Mouse (Mus musculus): ENCODE measurements around the gene Med13l. TPM values are rescaled to one million over a fixed set of nuclear protein-coding genes. Genes with fewer than 3 reads are reported as not detected.

Med13l gene
- polyA plus RNA-seq, 1 experiment: 10.7 TPM

- 45% methylated on average over 11 of the region's 11 CpGs for WGBS
- no peak for DNase-seq
- Histone ChIP-seq H3K27me3 (replicated peaks; ENCODE audit: control insufficient read depth, insufficient read depth, low read length) (no peaks in the 10 kb centered on the region), H3K27ac (ENCODE audit: insufficient read depth, low read depth, low read length) (0 out of 2 replicates have a peak overlapping the region, but pooled peaks have one; percentile 24), H3K36me3 (ENCODE audit: control insufficient read depth, insufficient read depth, low read length) (no peaks in the 10 kb centered on the region), H3K4me3 (ENCODE audit: insufficient read depth, low read depth, low read length) (no peak overlapping the region), H3K4me1 (ENCODE audit: control insufficient read depth, insufficient read depth, low read length) (peaks cover 35% of the 10 kb centered on the region)
- no peak for TF ChIP-seq CTCF (conservative IDR thresholded peaks at IDR 0.05; ENCODE audit: insufficient read depth, insufficient read length, low read depth, low read length)
Observed at GRCm38 (mm10) chr5:118591826-118592499, 31.5 kb downstream of the Med13l start.

- peak overlapping the region; percentile 21; the same call in 1 of the 2 replicates for H3K27ac ChIP-seq (ENCODE audit: insufficient read depth, low read depth, low read length)
- no peak overlapping the region for H3K4me3 ChIP-seq (ENCODE audit: insufficient read depth, low read depth, low read length)
- peaks cover 22% of the 10 kb centered on the region; the same call in 1 of the 2 replicates for H3K4me1 ChIP-seq (ENCODE audit: control insufficient read depth, insufficient read depth, low read length)
- DNase-seq: peak; percentile 82
- no peaks in the 10 kb centered on the region for H3K27me3 ChIP-seq (replicated peaks; ENCODE audit: control insufficient read depth, insufficient read depth, low read length)
- no peaks in the 10 kb centered on the region for H3K36me3 ChIP-seq (ENCODE audit: control insufficient read depth, insufficient read depth, low read length)
- 49% methylated on average over 14 of the region's 14 CpGs for WGBS
- peak; percentile 81 for TF ChIP-seq CTCF (conservative IDR thresholded peaks at IDR 0.05; ENCODE audit: insufficient read depth, insufficient read length, low read depth, low read length)
- TF ChIP-seq POLR2A (IDR thresholded peaks at IDR 0.05; ENCODE audit: low read depth, low read length): no peak
Observed at GRCm38 (mm10) chr5:118594470-118595236, 34.2 kb downstream of the Med13l start.

GRCm38 (mm10) chr5:118595901-118596300 lies 35.4 kb downstream of the Med13l start:
- WGBS: 56% methylated on average over 5 of the region's 5 CpGs
- Histone ChIP-seq H3K4me1 (ENCODE audit: control insufficient read depth, insufficient read depth, low read length) (peaks cover 22% of the 10 kb centered on the region; the same call in 1 of the 2 replicates), H3K4me3 (ENCODE audit: insufficient read depth, low read depth, low read length) (no peak overlapping the region), H3K36me3 (ENCODE audit: control insufficient read depth, insufficient read depth, low read length) (no peaks in the 10 kb centered on the region), H3K27me3 (replicated peaks; ENCODE audit: control insufficient read depth, insufficient read depth, low read length) (no peaks in the 10 kb centered on the region), H3K27ac (ENCODE audit: insufficient read depth, low read depth, low read length) (no peak overlapping the region)
- no peak for TF ChIP-seq CTCF (conservative IDR thresholded peaks at IDR 0.05; ENCODE audit: insufficient read depth, insufficient read length, low read depth, low read length)
- DNase-seq: peak; percentile 59

GRCm38 (mm10) chr5:118596452-118597092 lies 36.1 kb downstream of the Med13l start:
- H3K4me3 ChIP-seq (ENCODE audit: insufficient read depth, low read depth, low read length): no peak overlapping the region
- no peak overlapping the region for H3K27ac ChIP-seq (ENCODE audit: insufficient read depth, low read depth, low read length)
- no peaks in the 10 kb centered on the region for H3K36me3 ChIP-seq (ENCODE audit: control insufficient read depth, insufficient read depth, low read length)
- H3K27me3 ChIP-seq (replicated peaks; ENCODE audit: control insufficient read depth, insufficient read depth, low read length): no peaks in the 10 kb centered on the region
- DNase-seq: peak; percentile 88
- 64% methylated on average over 15 of the region's 15 CpGs for WGBS
- peaks cover 20% of the 10 kb centered on the region; the same call in 1 of the 2 replicates for H3K4me1 ChIP-seq (ENCODE audit: control insufficient read depth, insufficient read depth, low read length)
- TF ChIP-seq CTCF (conservative IDR thresholded peaks at IDR 0.05; ENCODE audit: insufficient read depth, insufficient read length, low read depth, low read length) (no peak), POLR2A (IDR thresholded peaks at IDR 0.05; ENCODE audit: low read depth, low read length) (no peak)

GRCm38 (mm10) chr5:118598601-118599000 lies 38.1 kb downstream of the Med13l start:
- Histone ChIP-seq H3K36me3 (ENCODE audit: control insufficient read depth, insufficient read depth, low read length) (no peaks in the 10 kb centered on the region), H3K4me3 (ENCODE audit: insufficient read depth, low read depth, low read length) (no peak overlapping the region), H3K27me3 (replicated peaks; ENCODE audit: control insufficient read depth, insufficient read depth, low read length) (no peaks in the 10 kb centered on the region), H3K4me1 (ENCODE audit: control insufficient read depth, insufficient read depth, low read length) (peaks cover 14% of the 10 kb centered on the region; the same call in 1 of the 2 replicates), H3K27ac (ENCODE audit: insufficient read depth, low read depth, low read length) (no peak overlapping the region)
- no peak for DNase-seq
- WGBS: 83% methylated on average over 6 of the region's 6 CpGs
- TF ChIP-seq CTCF (conservative IDR thresholded peaks at IDR 0.05; ENCODE audit: insufficient read depth, insufficient read length, low read depth, low read length) (no peak), POLR2A (IDR thresholded peaks at IDR 0.05; ENCODE audit: low read depth, low read length) (no peak)

GRCm38 (mm10) chr5:118601452-118601851 lies 41.0 kb downstream of the Med13l start:
- TF ChIP-seq CTCF (conservative IDR thresholded peaks at IDR 0.05; ENCODE audit: insufficient read depth, insufficient read length, low read depth, low read length) (no peak), POLR2A (IDR thresholded peaks at IDR 0.05; ENCODE audit: low read depth, low read length) (no peak)
- no peak for DNase-seq
- Histone ChIP-seq H3K4me1 (ENCODE audit: control insufficient read depth, insufficient read depth, low read length) (peaks cover 16% of the 10 kb centered on the region), H3K27ac (ENCODE audit: insufficient read depth, low read depth, low read length) (no peak overlapping the region), H3K4me3 (ENCODE audit: insufficient read depth, low read depth, low read length) (no peak overlapping the region), H3K36me3 (ENCODE audit: control insufficient read depth, insufficient read depth, low read length) (no peaks in the 10 kb centered on the region), H3K27me3 (replicated peaks; ENCODE audit: control insufficient read depth, insufficient read depth, low read length) (no peaks in the 10 kb centered on the region)
- 81% methylated on average over 4 of the region's 4 CpGs for WGBS

GRCm38 (mm10) chr5:118602706-118603105 lies 42.2 kb downstream of the Med13l start:
- Histone ChIP-seq H3K4me1 (ENCODE audit: control insufficient read depth, insufficient read depth, low read length) (peaks cover 9% of the 10 kb centered on the region), H3K27me3 (replicated peaks; ENCODE audit: control insufficient read depth, insufficient read depth, low read length) (no peaks in the 10 kb centered on the region), H3K4me3 (ENCODE audit: insufficient read depth, low read depth, low read length) (no peak overlapping the region), H3K36me3 (ENCODE audit: control insufficient read depth, insufficient read depth, low read length) (no peaks in the 10 kb centered on the region), H3K27ac (ENCODE audit: insufficient read depth, low read depth, low read length) (no peak overlapping the region)
- no peak for TF ChIP-seq POLR2A (IDR thresholded peaks at IDR 0.05; ENCODE audit: low read depth, low read length)
- TF ChIP-seq CTCF (conservative IDR thresholded peaks at IDR 0.05; ENCODE audit: insufficient read depth, insufficient read length, low read depth, low read length): no peak
- DNase-seq: no peak
- WGBS: 70% methylated on average over 7 of the region's 7 CpGs
